Mouse (Mus musculus): Measurements from ENCODE around the gene Dnmt3c. TPM values are rescaled to one million over a fixed set of nuclear protein-coding genes. Genes with fewer than 3 reads are reported as not detected.
"Not testable (repeated sequence)": the region's sequence is repeated elsewhere in the genome, so short reads cannot be mapped to it uniquely, and the experiment has no call there.

Gene Dnmt3c
- polyA plus RNA-seq, 1 experiment from 2014 or later = not detected

GRCm38 (mm10) chr2:153694462-153695085 lies 1.9 kb upstream of the Dnmt3c start:
- H3K4me1 ChIP-seq (ENCODE audit: control insufficient read depth, insufficient read depth, low read length) = no peaks in the 10 kb centered on the region
- H3K27me3 ChIP-seq (ENCODE audit: control insufficient read depth, insufficient read depth, low read length) = no peaks in the 10 kb centered on the region
- no peak overlapping the region for H3K4me2 ChIP-seq (ENCODE audit: low read depth, low read length)
- H3K9ac ChIP-seq (replicated peaks; ENCODE audit: low read length) = no peak overlapping the region
- WGBS = 65% methylated on average over 19 of the region's 19 CpGs
- no peak overlapping the region for H3K4me3 ChIP-seq (ENCODE audit: low read depth, low read length)
- no peaks in the 10 kb centered on the region for H3K9me3 ChIP-seq (replicated peaks; ENCODE audit: control insufficient read depth, low read length)
- no peaks in the 10 kb centered on the region for H3K36me3 ChIP-seq (replicated peaks; ENCODE audit: control insufficient read depth, insufficient read depth, low read depth, low read length)
- peak; percentile 40 for DNase-seq (ENCODE audit: low spot score)
- no peak overlapping the region for H3K27ac ChIP-seq (replicated peaks; ENCODE audit: low read depth, low read length)
- no peak for ATAC-seq (replicated peaks; ENCODE audit: insufficient number of reproducible peaks, low FRiP score, low TSS enrichment, low read depth)

- DNase-seq (ENCODE audit: low spot score) (peak; percentile 3), ATAC-seq (replicated peaks; ENCODE audit: insufficient number of reproducible peaks, low FRiP score, low TSS enrichment, low read depth) (no peak)
- H3K9me3 ChIP-seq (replicated peaks; ENCODE audit: control insufficient read depth, low read length) = no peaks in the 10 kb centered on the region
- H3K27ac ChIP-seq (replicated peaks; ENCODE audit: low read depth, low read length) = no peak overlapping the region
- 31% methylated on average over 6 of the region's 6 CpGs for WGBS
- H3K9ac ChIP-seq (replicated peaks; ENCODE audit: low read length) = no peak overlapping the region
- no peak overlapping the region for H3K4me2 ChIP-seq (ENCODE audit: low read depth, low read length)
- no peaks in the 10 kb centered on the region for H3K27me3 ChIP-seq (ENCODE audit: control insufficient read depth, insufficient read depth, low read length)
- H3K4me3 ChIP-seq (ENCODE audit: low read depth, low read length) = no peak overlapping the region
- no peaks in the 10 kb centered on the region for H3K36me3 ChIP-seq (replicated peaks; ENCODE audit: control insufficient read depth, insufficient read depth, low read depth, low read length)
- H3K4me1 ChIP-seq (ENCODE audit: control insufficient read depth, insufficient read depth, low read length) = no peaks in the 10 kb centered on the region
Measured at GRCm38 (mm10) chr2:153703389-153703788, 6.9 kb downstream of the Dnmt3c start.

GRCm38 (mm10) chr2:153710701-153711330 lies 14.4 kb downstream of the Dnmt3c start:
- DNase-seq (ENCODE audit: low spot score) = peak; percentile 67
- Histone ChIP-seq H3K36me3 (replicated peaks; ENCODE audit: control insufficient read depth, insufficient read depth, low read depth, low read length) (no peaks in the 10 kb centered on the region), H3K9me3 (replicated peaks; ENCODE audit: control insufficient read depth, low read length) (no peaks in the 10 kb centered on the region), H3K4me2 (ENCODE audit: low read depth, low read length) (no peak overlapping the region), H3K9ac (replicated peaks; ENCODE audit: low read length) (no peak overlapping the region), H3K27me3 (ENCODE audit: control insufficient read depth, insufficient read depth, low read length) (no peaks in the 10 kb centered on the region), H3K4me3 (ENCODE audit: low read depth, low read length) (no peak overlapping the region), H3K27ac (replicated peaks; ENCODE audit: low read depth, low read length) (no peak overlapping the region), H3K4me1 (ENCODE audit: control insufficient read depth, insufficient read depth, low read length) (no peaks in the 10 kb centered on the region)
- ATAC-seq (replicated peaks; ENCODE audit: insufficient number of reproducible peaks, low FRiP score, low TSS enrichment, low read depth) = no peak
- WGBS = 50% methylated on average over 8 of the region's 8 CpGs

- Histone ChIP-seq H3K27me3 (ENCODE audit: control insufficient read depth, insufficient read depth, low read length) (no peaks in the 10 kb centered on the region), H3K9ac (replicated peaks; ENCODE audit: low read length) (no peak overlapping the region), H3K4me2 (ENCODE audit: low read depth, low read length) (no peak overlapping the region), H3K27ac (replicated peaks; ENCODE audit: low read depth, low read length) (no peak overlapping the region), H3K9me3 (replicated peaks; ENCODE audit: control insufficient read depth, low read length) (no peaks in the 10 kb centered on the region), H3K36me3 (replicated peaks; ENCODE audit: control insufficient read depth, insufficient read depth, low read depth, low read length) (no peaks in the 10 kb centered on the region), H3K4me3 (ENCODE audit: low read depth, low read length) (no peak overlapping the region), H3K4me1 (ENCODE audit: control insufficient read depth, insufficient read depth, low read length) (no peaks in the 10 kb centered on the region)
- 27% methylated on average over 3 of the region's 3 CpGs for WGBS
- peak; percentile 65; the same call in 1 of the 2 replicates for ATAC-seq (replicated peaks; ENCODE audit: insufficient number of reproducible peaks, low FRiP score, low TSS enrichment, low read depth)
- DNase-seq (ENCODE audit: low spot score) = peak; percentile 3
Measured at GRCm38 (mm10) chr2:153712646-153713091, 16.2 kb downstream of the Dnmt3c start.

DNA sequence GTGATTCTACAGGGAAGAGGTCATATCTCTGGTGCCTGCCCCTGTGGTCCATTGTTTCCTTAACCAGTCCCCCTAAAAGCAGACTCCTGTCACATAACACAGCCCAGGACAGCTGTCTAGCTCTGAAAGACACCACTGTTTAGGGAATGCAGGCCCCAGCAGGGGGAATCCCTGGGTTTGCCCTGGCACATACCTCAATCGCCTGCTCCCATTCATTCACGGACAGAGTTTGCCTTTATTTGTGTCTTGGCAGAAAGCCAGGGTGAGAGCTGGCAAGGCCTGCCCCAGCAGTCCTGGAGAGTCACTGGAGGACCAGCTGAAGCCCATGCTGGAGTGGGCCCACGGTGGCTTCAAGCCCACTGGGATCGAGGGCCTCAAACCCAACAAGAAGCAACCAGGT lies 16.8 kb downstream of the Dnmt3c start:
- Histone ChIP-seq H3K4me2 (ENCODE audit: low read depth, low read length) (no peak overlapping the region), H3K9me3 (replicated peaks; ENCODE audit: control insufficient read depth, low read length) (no peaks in the 10 kb centered on the region), H3K9ac (replicated peaks; ENCODE audit: low read length) (no peak overlapping the region), H3K4me3 (ENCODE audit: low read depth, low read length) (no peak overlapping the region), H3K27ac (replicated peaks; ENCODE audit: low read depth, low read length) (no peak overlapping the region), H3K4me1 (ENCODE audit: control insufficient read depth, insufficient read depth, low read length) (no peaks in the 10 kb centered on the region), H3K27me3 (ENCODE audit: control insufficient read depth, insufficient read depth, low read length) (no peaks in the 10 kb centered on the region), H3K36me3 (replicated peaks; ENCODE audit: control insufficient read depth, insufficient read depth, low read depth, low read length) (no peaks in the 10 kb centered on the region)
- peak; percentile 32; the same call in 1 of the 2 replicates for ATAC-seq (replicated peaks; ENCODE audit: insufficient number of reproducible peaks, low FRiP score, low TSS enrichment, low read depth)
- DNase-seq (ENCODE audit: low spot score) = peak; percentile 3
- WGBS = 36% methylated on average over 4 of the region's 4 CpGs

GRCm38 (mm10) chr2:153717861-153718260 lies 21.4 kb downstream of the Dnmt3c start:
- 72% methylated on average over 3 of the region's 3 CpGs for WGBS
- not testable (repeated sequence) for H3K9ac ChIP-seq (replicated peaks; ENCODE audit: low read length); H3K27me3 ChIP-seq (ENCODE audit: control insufficient read depth, insufficient read depth, low read length); H3K27ac ChIP-seq (replicated peaks; ENCODE audit: low read depth, low read length); DNase-seq (ENCODE audit: low spot score); H3K4me1 ChIP-seq (ENCODE audit: control insufficient read depth, insufficient read depth, low read length); H3K36me3 ChIP-seq (replicated peaks; ENCODE audit: control insufficient read depth, insufficient read depth, low read depth, low read length); H3K9me3 ChIP-seq (replicated peaks; ENCODE audit: control insufficient read depth, low read length); H3K4me3 ChIP-seq (ENCODE audit: low read depth, low read length); H3K4me2 ChIP-seq (ENCODE audit: low read depth, low read length); ATAC-seq (replicated peaks; ENCODE audit: insufficient number of reproducible peaks, low FRiP score, low TSS enrichment, low read depth)

- ATAC-seq (replicated peaks; ENCODE audit: insufficient number of reproducible peaks, low FRiP score, low TSS enrichment, low read depth) (no peak), DNase-seq (ENCODE audit: low spot score) (no peak)
- Histone ChIP-seq H3K27me3 (ENCODE audit: control insufficient read depth, insufficient read depth, low read length) (no peaks in the 10 kb centered on the region), H3K4me2 (ENCODE audit: low read depth, low read length) (no peak overlapping the region), H3K4me3 (ENCODE audit: low read depth, low read length) (no peak overlapping the region), H3K9ac (replicated peaks; ENCODE audit: low read length) (no peak overlapping the region), H3K36me3 (replicated peaks; ENCODE audit: control insufficient read depth, insufficient read depth, low read depth, low read length) (no peaks in the 10 kb centered on the region), H3K9me3 (replicated peaks; ENCODE audit: control insufficient read depth, low read length) (no peaks in the 10 kb centered on the region), H3K4me1 (ENCODE audit: control insufficient read depth, insufficient read depth, low read length) (no peaks in the 10 kb centered on the region), H3K27ac (replicated peaks; ENCODE audit: low read depth, low read length) (no peak overlapping the region)
- WGBS = 80% methylated on average over 1 of the region's 1 CpGs
Measured at GRCm38 (mm10) chr2:153723098-153723497, 26.6 kb downstream of the Dnmt3c start.

GRCm38 (mm10) chr2:153724424-153724823 lies 28.0 kb downstream of the Dnmt3c start:
- DNase-seq (ENCODE audit: low spot score) (no peak), ATAC-seq (replicated peaks; ENCODE audit: insufficient number of reproducible peaks, low FRiP score, low TSS enrichment, low read depth) (no peak)
- Histone ChIP-seq H3K9me3 (replicated peaks; ENCODE audit: control insufficient read depth, low read length) (no peaks in the 10 kb centered on the region), H3K36me3 (replicated peaks; ENCODE audit: control insufficient read depth, insufficient read depth, low read depth, low read length) (no peaks in the 10 kb centered on the region), H3K9ac (replicated peaks; ENCODE audit: low read length) (no peak overlapping the region), H3K4me2 (ENCODE audit: low read depth, low read length) (no peak overlapping the region), H3K27ac (replicated peaks; ENCODE audit: low read depth, low read length) (no peak overlapping the region), H3K4me1 (ENCODE audit: control insufficient read depth, insufficient read depth, low read length) (no peaks in the 10 kb centered on the region), H3K27me3 (ENCODE audit: control insufficient read depth, insufficient read depth, low read length) (no peaks in the 10 kb centered on the region), H3K4me3 (ENCODE audit: low read depth, low read length) (no peak overlapping the region)
- WGBS = 92% methylated on average over 2 of the region's 2 CpGs
